Mouse (Mus musculus): ENCODE measurements around the gene Pla2g12a.

Pla2g12a gene

GRCm38 (mm10) chr3:129878405-129879021 lies at the start of gene Pla2g12a:
Gene Pla2g12a, plus strand, starts transcription at chr3:129878606.
- peak; percentile 93 for DNase-seq (ENCODE audit: low spot score)

GRCm38 (mm10) chr3:129830626-129831025 lies 47.8 kb upstream of the Pla2g12a start:
- DNase-seq (ENCODE audit: low spot score) = no peak

- DNase-seq (ENCODE audit: low spot score) = peak; percentile 100
Observed at GRCm38 (mm10) chr3:129831035-129831568, 47.3 kb upstream of the Pla2g12a start, which contains the start of gene Gar1. Gene Gar1, minus strand, starts transcription at chr3:129831396.

GRCm38 (mm10) chr3:129835388-129835934 lies 42.9 kb upstream of the Pla2g12a start, which contains the start of gene Cfi:
Gene Cfi, plus strand, starts transcription at chr3:129835884.
- no peak for DNase-seq (ENCODE audit: low spot score)

- peak; percentile 42 for DNase-seq (ENCODE audit: low spot score)
Observed at GRCm38 (mm10) chr3:129836051-129836697, 42.2 kb upstream of the Pla2g12a start.

- no peak for DNase-seq (ENCODE audit: low spot score)
Observed at GRCm38 (mm10) chr3:129836965-129837364, 41.4 kb upstream of the Pla2g12a start.

- no peak for DNase-seq (ENCODE audit: low spot score)
Observed at GRCm38 (mm10) chr3:129838017-129838416, 40.4 kb upstream of the Pla2g12a start.

GRCm38 (mm10) chr3:129845868-129846267 lies 32.5 kb upstream of the Pla2g12a start:
- no peak for DNase-seq (ENCODE audit: low spot score)

GRCm38 (mm10) chr3:129846846-129847245 lies 31.6 kb upstream of the Pla2g12a start:
- DNase-seq (ENCODE audit: low spot score) = no peak

- DNase-seq (ENCODE audit: low spot score) = no peak
Observed at GRCm38 (mm10) chr3:129862592-129862991, 15.8 kb upstream of the Pla2g12a start.

- peak; percentile 63 for DNase-seq (ENCODE audit: low spot score)
Observed at GRCm38 (mm10) chr3:129863698-129864097, 14.7 kb upstream of the Pla2g12a start.

- no peak for DNase-seq (ENCODE audit: low spot score)
Observed at GRCm38 (mm10) chr3:129877327-129877726, 1.1 kb upstream of the Pla2g12a start.

GRCm38 (mm10) chr3:129879131-129879757 lies 838 bp downstream of the Pla2g12a start:
- DNase-seq (ENCODE audit: low spot score) = peak; percentile 71

GRCm38 (mm10) chr3:129879913-129880312 lies 1.5 kb downstream of the Pla2g12a start:
- no peak for DNase-seq (ENCODE audit: low spot score)

- DNase-seq (ENCODE audit: low spot score) = no peak
Observed at GRCm38 (mm10) chr3:129880925-129881593, 2.7 kb downstream of the Pla2g12a start.

GRCm38 (mm10) chr3:129885577-129885976 lies 7.2 kb downstream of the Pla2g12a start:
- no peak for DNase-seq (ENCODE audit: low spot score)

- DNase-seq (ENCODE audit: low spot score) = no peak
Observed at GRCm38 (mm10) chr3:129886430-129886829, 8.0 kb downstream of the Pla2g12a start.

- DNase-seq (ENCODE audit: low spot score) = no peak
Observed at GRCm38 (mm10) chr3:129887779-129888517, 9.5 kb downstream of the Pla2g12a start.

GRCm38 (mm10) chr3:129892003-129892402 lies 13.6 kb downstream of the Pla2g12a start:
- DNase-seq (ENCODE audit: low spot score) = no peak

- no peak for DNase-seq (ENCODE audit: low spot score)
Observed at GRCm38 (mm10) chr3:129893143-129893542, 14.7 kb downstream of the Pla2g12a start.

- DNase-seq (ENCODE audit: low spot score) = no peak
Observed at GRCm38 (mm10) chr3:129896591-129896990, 18.2 kb downstream of the Pla2g12a start.
